8 mouse cellular contexts compared by ENCODE assay signal in genomic region chrX:129749571-129750061, GRCm38 (mm10). TPM values are rescaled to one million over a fixed set of nuclear protein-coding genes. Genes with fewer than 3 reads are reported as not detected.
DNase-seq lines count a peak whose midpoint lies in the region; ATAC-seq and TF ChIP-seq lines count a peak whose summit lies in the region.

Diaph2 (plus strand) TSS chrX:129749742.

- no peaks in the 10 kb centered on the region for H3K27me3 ChIP-seq in hindbrain, postnatal 0 days (ENCODE audit: insufficient read depth, low read length)

- peak; percentile 94 for DNase-seq in ZHBTc4 (ENCODE audit: low read depth, low spot score)
- peak; percentile 89 for DNase-seq in gastrocnemius, adult 2 months
- DNase-seq in hindbrain, postnatal 0 days (ENCODE audit: low spot score) = peak; percentile 74
- DNase-seq in left cerebral cortex, adult 18-20 months (ENCODE audit: low spot score in 2 of 2) = peak; percentile 56 to 68
- peak; percentile 46 for DNase-seq in retina, postnatal 7 days (ENCODE audit: low read depth, low spot score)
- peak; percentile 51 to 76 for DNase-seq in urinary bladder, adult 18-20 months (ENCODE audit: low spot score in 2 of 2)

- peaks cover 37% of the 10 kb centered on the region for H3K79me2 ChIP-seq in macrophage (ENCODE audit: inconsistent target)

- peak within 1 kb of the TSS; percentile 57 for H3K4me2 ChIP-seq in hindbrain, postnatal 0 days (ENCODE audit: low read depth, low read length)

- intact Hi-C loops in gastrocnemius, adult 2 months (cut with DNase I) = no loop called here

- no peak for TF ChIP-seq CTCF in gastrocnemius, adult 2 months (IDR thresholded peaks at IDR 0.05)
- no peak for TF ChIP-seq CTCF in hindbrain, postnatal 0 days (IDR thresholded peaks at IDR 0.05; ENCODE audit: low read depth)

- peak within 1 kb of the TSS; percentile 85 for H3K27ac ChIP-seq in gastrocnemius, adult 2 months
- H3K27ac ChIP-seq in hindbrain, postnatal 0 days = peak within 1 kb of the TSS; percentile 64
- H3K27ac ChIP-seq in macrophage = peak within 1 kb of the TSS; percentile 84

- no peaks in the 10 kb centered on the region for H3K4me1 ChIP-seq in hindbrain, postnatal 0 days (ENCODE audit: insufficient read depth, low read length)

- no peaks in the 10 kb centered on the region for H3K9me3 ChIP-seq in hindbrain, postnatal 0 days (ENCODE audit: low read length)

- H3K4me3 ChIP-seq in gastrocnemius, adult 2 months = peak within 1 kb of the TSS; percentile 87
- H3K4me3 ChIP-seq in hindbrain, postnatal 0 days (ENCODE audit: low read length) = peak within 1 kb of the TSS; percentile 57
- H3K4me3 ChIP-seq in macrophage (ENCODE audit: inconsistent target) = peak within 1 kb of the TSS; percentile 61

- no peaks in the 10 kb centered on the region for H3K36me3 ChIP-seq in hindbrain, postnatal 0 days (ENCODE audit: insufficient read depth, low read length)
- no peaks in the 10 kb centered on the region for H3K36me3 ChIP-seq in macrophage (ENCODE audit: inconsistent target)

- peak within 1 kb of the TSS; percentile 50 for H3K9ac ChIP-seq in hindbrain, postnatal 0 days (replicated peaks; ENCODE audit: low read length)

- ATAC-seq in common myeloid progenitor, adult 5-6 weeks (replicated peaks; ENCODE audit: low read depth, poor library complexity, severe bottlenecking) = peak; percentile 92
- ATAC-seq in hindbrain, postnatal 0 days = peak; percentile 94

- 37% methylated on average over 46 of the region's 49 CpGs for WGBS in hindbrain, postnatal 0 days
- WGBS in macrophage (ENCODE audit: missing documents) = 15% methylated on average over 39 of the region's 49 CpGs

RNA-seq across cellular contexts. Expression of gene Diaph2, which starts in this region (rescaled TPM):
- total RNA-seq in common myeloid progenitor, adult 5-6 weeks (2017) = 6.3 and 6.9 TPM in 2 replicates
- total RNA-seq in gastrocnemius, adult 2 months (2021) = 1 to 10 TPM; 4.9 to 5.5 TPM
- total RNA-seq in hindbrain, postnatal 0 days (2014; rRNA removed) = 2.3 and 3.7 TPM in 2 replicates
- 3.2 and 4.1 TPM in 2 replicates for polyA plus RNA-seq in hindbrain, postnatal 0 days (2015; fragmentation: Nextera tagmentation; extraction: Ambion mirVana)
- 10 to 100 TPM; 24.3 to 25.2 TPM for total RNA-seq in left cerebral cortex, adult 18-20 months (2021)
- 100 to 1,000 TPM; 185 to 443 (median 295) TPM for total RNA-seq in macrophage (2018; cell fraction: chromatin; rRNA removed)
- total RNA-seq in macrophage (2018; cell fraction: cytosol; rRNA removed) = 10 to 100 TPM; 33.0 to 57.7 (median 43.2) TPM
- total RNA-seq in macrophage (2018; cell fraction: nucleus; rRNA removed) = 100 to 1,000 TPM; 127 to 308 (median 164) TPM
- 16.7 to 27.8 TPM (median 26.9 TPM) in 3 replicates for polyA plus RNA-seq in macrophage (2018)

Comparison
In these comparisons a context has a peak if more than half of its experiments do, and no peak if none do; other contexts are left out.
1. Peak in every context shown above with its lines: DNase-seq, ATAC-seq, H3K4me3 ChIP-seq and H3K27ac ChIP-seq.